Mouse (Mus musculus) heart, embryonic 13.5 days (tissue): ENCODE data around the gene Pcsk5. TPM values are rescaled to one million over a fixed set of nuclear protein-coding genes. Genes with fewer than 3 reads are reported as not detected.

Source experiments
- ATAC-seq: fragments of 200-750 bp; cut with Nextera tagmentation; 2 replicates; pipeline ENCODE4 v1.8.0; 2017; ENCODE audit warnings: moderate TSS enrichment; ENCODE audit not compliant: insufficient number of reproducible peaks, low FRiP score, low TSS enrichment; ENCODE audit errors: extremely low read depth
- H3K27ac ChIP-seq: fragments of 300-500 bp; sonication (generic); replicated peaks from 2 replicates; pipeline ENCODE4 v1.5.1; 2015; ENCODE audit warnings: moderate library complexity, mild to moderate bottlenecking, inconsistent platforms
- H3K27me3 ChIP-seq: fragments of 300-500 bp; sonication (generic); replicated peaks from 2 replicates; pipeline ENCODE4 v1.6.1; 2015; ENCODE audit warnings: mild to moderate bottlenecking, inconsistent platforms
- H3K36me3 ChIP-seq: fragments of 300-500 bp; sonication (generic); 2 replicates; pipeline ENCODE4 v1.6.1; 2015; ENCODE audit warnings: mild to moderate bottlenecking, inconsistent platforms
- H3K4me1 ChIP-seq: fragments of 300-500 bp; sonication (generic); 2 replicates; pipeline ENCODE4 v1.6.1; 2015; ENCODE audit warnings: inconsistent platforms
- H3K4me2 ChIP-seq: fragments of 300-500 bp; sonication (generic); 2 replicates; pipeline ENCODE4 v1.6.1; 2015; ENCODE audit warnings: inconsistent platforms, mild to moderate bottlenecking, moderate library complexity
- H3K4me3 ChIP-seq: fragments of 300-500 bp; sonication (generic); 2 replicates; pipeline ENCODE4 v1.5.1; 2015; ENCODE audit warnings: moderate library complexity, mild to moderate bottlenecking, inconsistent platforms
- H3K9ac ChIP-seq: fragments of 300-500 bp; sonication (generic); 2 replicates; pipeline ENCODE4 v1.6.1; 2015; ENCODE audit warnings: inconsistent platforms, mild to moderate bottlenecking, moderate library complexity
- H3K9me3 ChIP-seq: fragments of 300-500 bp; sonication (generic); 2 replicates; pipeline ENCODE4 v1.6.1; 2016; ENCODE audit warnings: inconsistent platforms
- WGBS: fragments of 180-500 bp; shearing (Covaris S2); methylation state at CpG from one replicate; pipeline ENCODE4 v1.1.7; 2015; ENCODE audit warnings: mixed read lengths; 5-methylcytosine and 5-hydroxymethylcytosine counted together
- polyA plus RNA-seq: library from polyadenylated mRNA; unstranded; fragments of >200 nt; fragmentation: Nextera tagmentation; extraction: Ambion mirVana; gene quantifications from 2 replicates; pipeline ENCODE4 v1.2.1, GENCODE M21; 2015

Gene Pcsk5
- polyA plus RNA-seq, 1 experiment from 2014 or later = 17.0 TPM

DNA sequence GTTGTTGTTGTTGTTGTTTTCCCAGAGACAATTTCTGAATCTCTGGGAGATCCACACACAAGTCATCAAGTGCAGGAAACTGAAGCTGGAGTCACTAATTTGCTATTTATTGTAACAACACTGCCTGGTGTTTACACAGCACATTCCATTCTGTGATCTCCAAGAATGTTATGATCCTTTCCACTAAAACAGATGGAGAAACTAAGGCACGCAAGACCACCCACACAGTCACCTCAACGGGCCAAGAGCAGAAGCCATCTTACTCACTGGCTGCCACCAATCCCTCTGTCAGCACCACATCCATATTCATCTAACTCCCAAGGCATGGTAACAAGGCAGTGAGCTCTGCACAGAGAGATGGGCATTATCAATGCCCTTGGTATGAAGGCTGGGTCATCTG lies 62.3 kb downstream of the Pcsk5 start:
- no peaks in the 10 kb centered on the region for H3K36me3 ChIP-seq
- no peaks in the 10 kb centered on the region for H3K27me3 ChIP-seq
- H3K27ac ChIP-seq = no peak overlapping the region
- no peaks in the 10 kb centered on the region for H3K9me3 ChIP-seq
- no peak overlapping the region for H3K4me3 ChIP-seq
- 69% methylated on average over 2 of the region's 2 CpGs for WGBS
- H3K4me2 ChIP-seq = no peak overlapping the region
- H3K4me1 ChIP-seq = peaks cover 5% of the 10 kb centered on the region; the same call in 1 of the 2 replicates
- no peak for ATAC-seq
- H3K9ac ChIP-seq = no peak overlapping the region

DNA sequence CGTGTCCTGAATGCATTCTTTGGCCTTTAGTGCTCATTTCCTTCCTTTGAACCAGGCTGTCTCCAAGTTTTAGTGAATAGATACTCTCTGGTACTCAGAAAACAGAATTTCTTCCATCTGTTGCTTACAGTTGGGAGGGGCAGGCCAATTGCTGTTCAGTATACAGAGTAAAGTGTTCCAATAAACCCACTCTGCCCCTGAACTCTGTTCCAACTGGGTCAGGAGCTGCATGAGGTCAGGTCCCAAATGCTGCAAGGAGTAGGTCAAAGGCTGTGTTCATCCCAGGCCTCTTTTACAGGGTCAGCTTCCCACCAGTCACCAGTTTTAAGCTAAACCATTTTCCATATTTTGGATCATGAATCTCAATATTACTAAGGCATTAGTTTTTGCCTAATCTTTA lies 63.4 kb downstream of the Pcsk5 start:
- no peak for ATAC-seq
- Histone ChIP-seq H3K36me3 (no peaks in the 10 kb centered on the region), H3K27ac (no peak overlapping the region), H3K9ac (no peak overlapping the region), H3K4me2 (no peak overlapping the region), H3K4me3 (no peak overlapping the region), H3K27me3 (no peaks in the 10 kb centered on the region), H3K9me3 (no peaks in the 10 kb centered on the region), H3K4me1 (peaks cover 5% of the 10 kb centered on the region; the same call in 1 of the 2 replicates)
- WGBS = 57% methylated on average over 1 of the region's 1 CpGs

DNA sequence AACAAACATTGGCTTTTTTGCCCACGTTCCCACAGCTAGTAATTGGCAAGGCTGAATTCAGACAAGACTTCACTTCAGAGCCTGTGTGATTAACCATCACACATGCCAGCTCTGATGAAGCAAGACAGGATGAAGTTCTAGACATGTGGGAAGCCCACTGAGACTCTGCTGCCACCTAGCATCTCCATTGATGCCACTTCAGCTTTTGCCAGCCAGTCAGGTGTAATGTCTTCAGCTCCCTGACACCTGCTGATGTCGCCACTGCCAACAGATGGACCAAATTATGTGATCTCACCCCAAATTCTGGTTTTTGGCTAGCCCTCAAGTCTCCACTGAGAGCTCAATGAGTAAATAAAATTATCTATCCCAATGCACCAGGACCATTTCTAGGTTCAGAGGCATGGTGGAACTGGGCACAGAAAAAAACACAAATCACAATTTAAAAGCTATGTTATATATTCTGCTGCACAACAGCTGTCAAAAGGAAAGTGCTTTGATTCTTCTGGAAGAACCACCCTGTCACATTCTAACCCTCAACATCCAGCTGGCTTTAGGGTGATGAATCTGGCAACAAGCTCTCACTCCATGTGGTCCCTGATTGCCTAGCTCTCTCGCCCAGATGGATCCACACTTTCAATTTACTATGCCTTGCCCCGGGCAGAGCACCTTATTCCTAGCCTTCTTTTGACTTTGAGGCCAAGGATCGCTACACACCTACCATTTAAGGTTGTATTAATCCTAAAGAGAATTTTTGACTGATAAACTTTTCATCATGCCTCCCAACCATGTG lies 67.6 kb downstream of the Pcsk5 start:
- H3K4me1 ChIP-seq = no peaks in the 10 kb centered on the region
- H3K4me2 ChIP-seq = no peak overlapping the region
- no peak for ATAC-seq
- WGBS = 78% methylated on average over 5 of the region's 5 CpGs
- no peaks in the 10 kb centered on the region for H3K27me3 ChIP-seq
- no peak overlapping the region for H3K9ac ChIP-seq
- no peak overlapping the region for H3K4me3 ChIP-seq
- no peak overlapping the region for H3K27ac ChIP-seq
- H3K9me3 ChIP-seq = no peaks in the 10 kb centered on the region
- H3K36me3 ChIP-seq = no peaks in the 10 kb centered on the region

DNA sequence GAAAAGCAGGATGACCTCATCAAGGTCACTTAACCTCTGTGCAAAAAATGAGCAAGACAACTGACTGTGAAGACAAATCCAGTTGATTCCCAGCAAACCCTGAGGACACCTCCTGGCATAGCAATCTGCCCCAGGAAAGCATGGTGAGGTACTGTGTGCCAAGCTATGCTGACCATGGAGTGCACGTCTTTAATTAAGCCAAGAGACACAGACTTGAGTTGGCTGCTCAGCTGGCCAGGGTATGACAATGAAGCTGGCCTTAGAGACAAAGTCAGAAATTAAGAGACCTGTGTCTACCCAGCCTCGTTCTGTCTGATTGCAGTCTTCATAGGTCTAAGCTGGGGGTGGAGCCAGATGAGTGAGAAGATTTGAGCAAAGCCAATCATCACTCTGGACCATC lies 72.4 kb downstream of the Pcsk5 start:
- no peak overlapping the region for H3K9ac ChIP-seq
- WGBS = 76% methylated on average over 2 of the region's 2 CpGs
- no peak for ATAC-seq
- no peaks in the 10 kb centered on the region for H3K9me3 ChIP-seq
- H3K27me3 ChIP-seq = no peaks in the 10 kb centered on the region
- H3K36me3 ChIP-seq = no peaks in the 10 kb centered on the region
- H3K4me3 ChIP-seq = no peak overlapping the region
- no peak overlapping the region for H3K27ac ChIP-seq
- H3K4me2 ChIP-seq = no peak overlapping the region
- no peaks in the 10 kb centered on the region for H3K4me1 ChIP-seq

DNA sequence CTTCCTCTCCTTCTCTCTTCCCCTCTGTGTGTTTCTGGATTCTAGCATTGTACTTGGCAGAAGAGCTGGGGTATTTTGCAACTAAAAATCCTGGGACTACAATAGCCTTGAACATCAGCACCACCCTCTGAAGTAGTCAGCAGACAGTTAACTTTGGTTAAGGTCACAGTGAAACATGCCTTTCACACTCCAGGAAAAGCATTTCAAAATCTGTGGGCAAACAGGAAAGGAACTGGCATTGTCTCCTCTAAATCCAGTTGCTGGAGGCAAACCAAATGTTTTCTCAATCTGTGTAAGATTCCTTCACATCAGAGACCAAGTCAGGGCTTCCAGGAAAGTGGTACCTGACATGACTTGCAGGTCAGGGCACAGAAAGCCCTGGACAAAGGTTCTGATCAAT lies 74.7 kb downstream of the Pcsk5 start:
- H3K27ac ChIP-seq = no peak overlapping the region
- no peak overlapping the region for H3K4me3 ChIP-seq
- H3K9ac ChIP-seq = no peak overlapping the region
- no peaks in the 10 kb centered on the region for H3K9me3 ChIP-seq
- H3K36me3 ChIP-seq = no peaks in the 10 kb centered on the region
- H3K27me3 ChIP-seq = no peaks in the 10 kb centered on the region
- no peak overlapping the region for H3K4me2 ChIP-seq
- no peak for ATAC-seq
- no peaks in the 10 kb centered on the region for H3K4me1 ChIP-seq

DNA sequence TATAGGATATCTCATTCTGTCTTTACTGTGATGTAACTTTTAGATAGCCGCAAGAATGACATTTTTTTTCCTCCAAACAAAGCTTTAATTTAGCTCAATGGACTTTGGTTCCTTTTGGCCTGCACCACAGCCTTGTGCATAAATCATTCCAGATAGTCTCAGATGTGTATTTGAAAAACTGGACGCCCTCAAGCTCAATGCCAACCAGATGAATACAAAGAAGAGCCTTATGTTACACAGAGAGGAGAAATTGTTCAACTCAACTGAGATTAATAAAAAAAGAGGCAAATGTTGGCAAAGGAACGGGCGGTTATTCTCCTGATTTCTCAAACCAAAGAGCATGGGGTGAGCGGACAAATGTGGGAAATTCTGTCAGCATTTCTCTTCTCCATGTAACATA lies 75.8 kb downstream of the Pcsk5 start:
- H3K36me3 ChIP-seq = no peaks in the 10 kb centered on the region
- no peak overlapping the region for H3K4me2 ChIP-seq
- no peak overlapping the region for H3K4me3 ChIP-seq
- no peak overlapping the region for H3K9ac ChIP-seq
- no peak for ATAC-seq
- H3K27me3 ChIP-seq = no peaks in the 10 kb centered on the region
- WGBS = 83% methylated on average over 5 of the region's 5 CpGs
- no peaks in the 10 kb centered on the region for H3K4me1 ChIP-seq
- no peaks in the 10 kb centered on the region for H3K9me3 ChIP-seq
- no peak overlapping the region for H3K27ac ChIP-seq

DNA sequence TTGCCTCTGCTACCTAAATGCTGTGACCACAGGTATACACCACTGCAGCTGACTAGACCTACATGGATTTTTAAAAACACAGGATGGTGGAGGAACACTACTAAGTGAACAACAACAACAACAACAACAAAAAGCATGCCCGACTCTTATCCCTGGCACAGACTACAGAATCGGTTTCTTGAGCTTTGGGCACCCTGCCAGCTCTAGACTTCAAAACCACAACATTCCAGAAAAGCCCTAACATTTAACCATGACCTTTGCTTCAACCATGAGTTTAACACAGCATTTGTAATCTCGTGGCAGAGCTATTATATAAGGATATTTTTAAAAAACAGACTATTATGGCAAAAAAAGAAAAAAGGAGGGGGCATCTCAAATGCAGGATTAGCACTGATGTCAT lies 84.6 kb downstream of the Pcsk5 start:
- ATAC-seq = no peak
- Histone ChIP-seq H3K9ac (no peak overlapping the region), H3K27ac (no peak overlapping the region), H3K27me3 (no peaks in the 10 kb centered on the region), H3K9me3 (no peaks in the 10 kb centered on the region), H3K4me3 (no peak overlapping the region), H3K4me1 (0 out of 2 replicates have a peak, but pooled peaks cover 3% of the 10 kb centered on the region), H3K4me2 (no peak overlapping the region), H3K36me3 (peaks cover 10% of the 10 kb centered on the region; the same call in 1 of the 2 replicates)
- WGBS = 53% methylated on average over 3 of the region's 3 CpGs

DNA sequence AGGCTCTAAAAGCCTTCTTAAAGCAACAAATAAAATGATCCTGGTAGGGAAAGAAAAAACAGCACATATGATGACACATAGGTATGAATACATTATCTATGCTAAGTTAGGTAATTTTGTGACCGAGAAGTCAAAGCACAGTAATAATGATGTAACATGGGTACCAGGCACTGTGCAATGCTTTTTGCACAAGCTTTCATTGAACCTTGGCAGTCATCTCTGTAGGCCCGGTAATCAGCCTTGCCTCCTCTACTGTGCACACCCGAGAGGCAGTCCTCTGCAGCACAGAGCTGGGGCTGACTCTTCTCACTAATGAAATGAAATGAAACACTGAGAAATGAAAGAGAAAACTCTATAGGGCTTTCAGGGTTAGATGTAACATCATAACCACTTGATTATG lies 89.1 kb downstream of the Pcsk5 start:
- H3K36me3 ChIP-seq = peaks cover 10% of the 10 kb centered on the region; the same call in 1 of the 2 replicates
- H3K4me1 ChIP-seq = peaks cover 8% of the 10 kb centered on the region
- no peak overlapping the region for H3K9ac ChIP-seq
- ATAC-seq = no peak
- no peaks in the 10 kb centered on the region for H3K9me3 ChIP-seq
- H3K27ac ChIP-seq = no peak overlapping the region
- WGBS = 76% methylated on average over 3 of the region's 3 CpGs
- H3K4me3 ChIP-seq = no peak overlapping the region
- H3K27me3 ChIP-seq = no peaks in the 10 kb centered on the region
- no peak overlapping the region for H3K4me2 ChIP-seq

DNA sequence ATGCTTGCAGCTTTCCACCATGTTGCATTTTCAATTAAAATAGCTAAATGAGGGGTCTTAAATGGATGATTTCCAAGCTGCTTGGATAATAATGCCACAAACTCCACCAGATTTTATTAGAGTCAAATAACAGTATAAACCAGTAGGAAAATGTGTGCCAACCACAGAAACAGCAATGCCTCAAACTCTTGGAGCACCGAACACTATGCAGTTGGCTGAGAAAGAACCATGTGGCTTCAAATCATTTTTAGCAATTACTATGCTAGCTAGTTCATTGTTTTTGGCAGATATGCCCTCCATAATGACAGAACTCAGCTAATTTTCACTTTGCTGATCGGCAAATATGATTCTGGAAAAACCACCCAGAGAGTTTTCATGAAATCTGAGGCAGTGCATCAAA lies 92.1 kb downstream of the Pcsk5 start:
- H3K9me3 ChIP-seq = no peaks in the 10 kb centered on the region
- H3K4me2 ChIP-seq = no peak overlapping the region
- H3K4me1 ChIP-seq = peaks cover 5% of the 10 kb centered on the region
- no peaks in the 10 kb centered on the region for H3K36me3 ChIP-seq
- no peak overlapping the region for H3K9ac ChIP-seq
- no peaks in the 10 kb centered on the region for H3K27me3 ChIP-seq
- no peak overlapping the region for H3K27ac ChIP-seq
- ATAC-seq = no peak
- WGBS = 78% methylated on average over 2 of the region's 2 CpGs
- H3K4me3 ChIP-seq = no peak overlapping the region

DNA sequence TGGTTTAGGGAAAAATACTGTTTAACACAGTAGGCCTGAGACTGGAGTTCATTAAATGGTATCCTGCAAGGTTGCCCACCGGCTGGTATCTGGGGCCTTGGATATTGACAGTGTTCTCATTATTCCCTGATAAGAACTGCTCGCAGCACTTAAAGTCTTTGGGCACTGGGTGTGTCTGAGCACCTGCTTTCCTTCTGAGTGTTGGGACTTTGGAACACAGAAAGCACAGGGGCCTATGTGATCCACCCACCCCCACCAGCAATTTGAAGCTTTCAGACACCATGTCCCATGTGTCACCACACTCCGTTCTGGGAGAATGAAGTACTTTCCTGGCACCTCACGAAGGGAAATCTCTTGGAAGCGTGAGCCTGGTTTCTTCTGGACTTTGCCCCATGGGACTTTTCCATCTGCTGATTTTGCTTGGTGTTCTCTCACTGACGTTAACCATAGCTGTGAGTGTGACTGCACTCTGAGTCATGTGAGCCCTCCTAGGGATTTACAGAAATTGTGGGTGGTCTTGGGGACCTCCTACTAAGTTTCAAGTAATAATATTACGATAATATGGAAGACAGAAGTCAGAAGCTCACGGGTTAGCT lies 92.9 kb downstream of the Pcsk5 start:
- H3K9ac ChIP-seq = no peak overlapping the region
- no peak overlapping the region for H3K27ac ChIP-seq
- no peaks in the 10 kb centered on the region for H3K36me3 ChIP-seq
- no peak overlapping the region for H3K4me3 ChIP-seq
- no peak for ATAC-seq
- H3K9me3 ChIP-seq = no peaks in the 10 kb centered on the region
- no peaks in the 10 kb centered on the region for H3K27me3 ChIP-seq
- no peak overlapping the region for H3K4me2 ChIP-seq
- WGBS = 59% methylated on average over 8 of the region's 8 CpGs
- peaks cover 5% of the 10 kb centered on the region for H3K4me1 ChIP-seq

DNA sequence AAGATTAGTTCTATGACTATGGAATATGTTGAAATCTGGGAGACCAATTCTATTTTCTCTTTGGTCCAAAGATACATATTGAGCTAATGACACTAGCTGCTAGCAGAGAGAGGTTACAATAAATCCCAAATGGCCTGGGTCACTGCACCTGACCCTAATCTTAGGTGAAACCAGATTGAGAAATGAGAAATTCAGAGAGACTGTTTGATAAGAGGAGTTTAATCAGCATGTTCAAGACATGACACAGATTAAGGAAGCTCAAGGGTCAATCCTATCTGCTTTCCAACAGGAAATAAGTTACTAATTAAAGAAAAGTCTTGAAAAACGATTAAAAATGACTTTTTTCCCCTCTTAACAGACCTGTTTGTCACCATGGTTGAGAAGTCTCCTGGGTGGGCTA lies 96.0 kb downstream of the Pcsk5 start:
- Histone ChIP-seq H3K4me3 (no peak overlapping the region), H3K9ac (no peak overlapping the region), H3K4me2 (no peak overlapping the region), H3K27me3 (no peaks in the 10 kb centered on the region), H3K9me3 (no peaks in the 10 kb centered on the region), H3K36me3 (0 out of 2 replicates have a peak, but pooled peaks cover 3% of the 10 kb centered on the region), H3K4me1 (peaks cover 5% of the 10 kb centered on the region), H3K27ac (no peak overlapping the region)
- ATAC-seq = no peak
- 18% methylated on average over 1 of the region's 1 CpGs for WGBS

DNA sequence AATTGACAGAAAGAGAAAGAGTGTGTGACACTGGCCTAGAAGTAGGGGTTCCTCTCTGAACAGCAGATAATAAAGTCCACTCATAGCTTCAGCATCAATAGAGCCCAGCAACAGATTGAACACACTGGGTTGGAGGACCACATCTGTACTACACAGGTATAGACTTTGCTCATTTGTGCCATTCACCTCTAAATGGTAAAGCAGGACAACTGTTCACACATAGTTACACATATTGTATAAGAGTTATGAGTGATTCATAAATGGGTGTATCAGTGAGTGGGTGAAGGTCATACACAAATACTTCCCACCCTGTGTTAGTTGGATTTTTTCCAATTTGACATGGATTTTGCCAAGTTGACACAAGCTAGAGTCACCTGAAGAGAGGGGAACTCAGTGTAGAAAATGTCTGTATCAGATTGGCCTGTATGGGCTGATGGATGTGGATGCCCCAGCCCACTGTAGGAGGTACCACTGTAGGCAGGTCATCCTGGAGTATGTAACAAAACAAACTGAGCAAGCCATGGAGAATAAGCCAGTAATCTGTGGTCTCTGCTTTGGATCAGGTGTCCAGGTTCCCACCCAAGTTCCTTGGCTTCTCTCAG lies 104.7 kb downstream of the Pcsk5 start:
- H3K27me3 ChIP-seq = no peaks in the 10 kb centered on the region
- H3K27ac ChIP-seq = no peak overlapping the region
- ATAC-seq = no peak

More for the DNA sequence above, 104.7 kb downstream of the Pcsk5 start:
- Histone ChIP-seq H3K4me2 (no peak overlapping the region), H3K4me3 (no peak overlapping the region), H3K9ac (no peak overlapping the region), H3K36me3 (0 out of 2 replicates have a peak, but pooled peaks cover 3% of the 10 kb centered on the region), H3K9me3 (no peaks in the 10 kb centered on the region), H3K4me1 (no peaks in the 10 kb centered on the region)
